Mouse (Mus musculus) forebrain, embryonic 16.5 days (tissue): Measurements from ENCODE around the gene Man2a1. TPM values are rescaled to one million over a fixed set of nuclear protein-coding genes. Genes with fewer than 3 reads are reported as not detected.

ENCODE experiments used
- ATAC-seq: fragments of 200-750 bp; cut with Nextera tagmentation; 2 replicates; pipeline ENCODE4 v1.8.0; 2017; ENCODE audit warnings: mild to moderate bottlenecking, moderate library complexity
- H3K27ac ChIP-seq: fragments of 300-500 bp; sonication (generic); 2 replicates; pipeline ENCODE4 v1.5.1; 2014; ENCODE audit warnings: low read length, control low read depth
- H3K27me3 ChIP-seq: fragments of 300-500 bp; sonication (generic); replicated peaks from 2 replicates; pipeline ENCODE4 v1.6.1; 2014; ENCODE audit warnings: low read length; ENCODE audit not compliant: control insufficient read depth, insufficient read depth
- H3K36me3 ChIP-seq: fragments of 300-500 bp; sonication (generic); 2 replicates; pipeline ENCODE4 v1.6.1; 2014; ENCODE audit not compliant: control insufficient read depth, insufficient read depth
- H3K4me1 ChIP-seq: fragments of 300-500 bp; sonication (generic); replicated peaks from 2 replicates; pipeline ENCODE4 v1.6.1; 2014; ENCODE audit warnings: low read length; ENCODE audit not compliant: control insufficient read depth, insufficient read depth
- H3K4me2 ChIP-seq: fragments of 300-500 bp; sonication (generic); 2 replicates; pipeline ENCODE4 v1.6.1; 2014; ENCODE audit warnings: mild to moderate bottlenecking, low read length, control low read depth
- H3K4me3 ChIP-seq: fragments of 300-500 bp; sonication (generic); replicated peaks from 2 replicates; pipeline ENCODE4 v1.5.1; 2014; ENCODE audit warnings: mild to moderate bottlenecking, low read length, control low read depth
- H3K9ac ChIP-seq: fragments of 300-500 bp; sonication (generic); replicated peaks from 2 replicates; pipeline ENCODE4 v1.6.1; 2014; ENCODE audit warnings: low read depth, low read length, control low read depth
- H3K9me3 ChIP-seq: fragments of 300-500 bp; sonication (generic); 2 replicates; pipeline ENCODE4 v1.6.1; 2016; ENCODE audit warnings: low read length; ENCODE audit not compliant: control insufficient read depth
- WGBS: fragments of 180-500 bp; shearing (Covaris S2); extraction: QIAGEN DNeasy Blood & Tissue Kit; methylation state at CpG from one replicate; pipeline ENCODE4 v1.1.7; 2014; 5-methylcytosine and 5-hydroxymethylcytosine counted together
- polyA plus RNA-seq: library from polyadenylated mRNA; unstranded; fragments of >200 nt; fragmentation: Nextera tagmentation; extraction: Ambion mirVana; gene quantifications from 2 replicates; pipeline ENCODE4 v1.2.1, GENCODE M21; 2015

The Man2a1 gene
- polyA plus RNA-seq, 1 experiment from 2014 or later, result 4.4 TPM

GRCm38 (mm10) chr17:64765286-64765685, 164.8 kb downstream of the Man2a1 start:
- Histone ChIP-seq H3K9me3 (no peaks in the 10 kb centered on the region), H3K4me2 (no peak overlapping the region), H3K27ac (no peak overlapping the region), H3K4me1 (no peaks in the 10 kb centered on the region), H3K9ac (no peak overlapping the region), H3K4me3 (no peak overlapping the region), H3K36me3 (no peaks in the 10 kb centered on the region), H3K27me3 (no peaks in the 10 kb centered on the region)
- WGBS, result 69% methylated on average over 9 of the region's 9 CpGs
- ATAC-seq, result no peak

DNA sequence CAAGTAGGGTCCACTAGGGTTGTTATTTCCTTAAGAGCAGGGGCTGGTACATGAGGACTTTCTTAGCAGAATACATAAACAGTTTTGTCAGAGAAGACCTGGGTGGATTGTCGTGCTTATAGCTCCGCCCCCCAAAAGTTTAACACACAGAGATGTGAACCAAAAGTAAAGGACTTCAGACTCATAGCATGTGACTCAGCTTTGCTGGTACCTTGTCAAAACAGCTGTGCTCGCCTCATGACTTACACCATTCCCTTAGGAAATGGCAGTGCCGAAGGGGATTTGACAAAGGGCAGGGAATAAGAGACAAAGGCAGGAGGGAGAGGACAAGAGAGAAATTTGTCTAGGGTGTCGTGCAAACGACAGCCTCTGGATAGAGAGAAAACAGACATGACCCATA, 166.0 kb downstream of the Man2a1 start:
- Histone ChIP-seq H3K27me3 (no peaks in the 10 kb centered on the region), H3K36me3 (no peaks in the 10 kb centered on the region), H3K9me3 (no peaks in the 10 kb centered on the region), H3K9ac (no peak overlapping the region), H3K4me3 (no peak overlapping the region), H3K27ac (no peak overlapping the region), H3K4me1 (no peaks in the 10 kb centered on the region), H3K4me2 (no peak overlapping the region)
- WGBS, result 70% methylated on average over 6 of the region's 6 CpGs
- ATAC-seq, result no peak

DNA sequence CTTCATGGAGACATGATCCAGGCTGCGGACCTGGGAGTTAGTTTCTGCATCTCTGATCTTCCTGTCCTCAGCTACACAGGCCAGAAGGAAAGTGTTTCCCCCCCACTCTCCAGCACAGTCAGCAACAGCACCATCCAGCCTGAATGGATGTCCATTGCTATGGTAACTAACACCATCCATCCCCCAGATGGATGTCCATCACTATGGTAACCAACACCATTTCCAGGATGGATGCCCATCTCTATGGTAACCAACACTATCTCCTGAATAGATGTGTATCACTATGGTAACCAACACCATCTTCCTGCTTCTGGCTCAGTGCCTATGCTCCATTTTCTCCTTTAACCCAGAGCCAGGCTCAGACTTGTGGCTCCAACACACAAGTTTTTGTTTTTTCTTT, 169.7 kb downstream of the Man2a1 start:
- no peaks in the 10 kb centered on the region for H3K36me3 ChIP-seq
- ATAC-seq, result peak; percentile 75
- H3K27ac ChIP-seq, result no peak overlapping the region
- H3K9me3 ChIP-seq, result no peaks in the 10 kb centered on the region
- no peak overlapping the region for H3K9ac ChIP-seq
- no peak overlapping the region for H3K4me3 ChIP-seq
- 83% methylated on average over 1 of the region's 1 CpGs for WGBS
- H3K4me1 ChIP-seq, result no peaks in the 10 kb centered on the region
- no peaks in the 10 kb centered on the region for H3K27me3 ChIP-seq
- H3K4me2 ChIP-seq, result no peak overlapping the region

- H3K9me3 ChIP-seq, result no peaks in the 10 kb centered on the region
- no peak overlapping the region for H3K4me2 ChIP-seq
- no peaks in the 10 kb centered on the region for H3K4me1 ChIP-seq
- no peaks in the 10 kb centered on the region for H3K36me3 ChIP-seq
- H3K27me3 ChIP-seq, result no peaks in the 10 kb centered on the region
- ATAC-seq, result no peak
- H3K4me3 ChIP-seq, result no peak overlapping the region
- no peak overlapping the region for H3K27ac ChIP-seq
- no peak overlapping the region for H3K9ac ChIP-seq
Measured at GRCm38 (mm10) chr17:64772611-64773010, 172.1 kb downstream of the Man2a1 start.

- Histone ChIP-seq H3K9me3 (no peaks in the 10 kb centered on the region), H3K4me3 (no peak overlapping the region), H3K9ac (no peak overlapping the region), H3K27ac (no peak overlapping the region), H3K4me1 (no peaks in the 10 kb centered on the region), H3K36me3 (no peaks in the 10 kb centered on the region), H3K27me3 (no peaks in the 10 kb centered on the region), H3K4me2 (no peak overlapping the region)
- no peak for ATAC-seq
- 92% methylated on average over 5 of the region's 5 CpGs for WGBS
Measured at GRCm38 (mm10) chr17:64774218-64774617, 173.7 kb downstream of the Man2a1 start.

- Histone ChIP-seq H3K27ac (no peak overlapping the region), H3K36me3 (no peaks in the 10 kb centered on the region), H3K9me3 (no peaks in the 10 kb centered on the region), H3K27me3 (no peaks in the 10 kb centered on the region), H3K4me1 (no peaks in the 10 kb centered on the region), H3K4me3 (no peak overlapping the region), H3K9ac (no peak overlapping the region), H3K4me2 (no peak overlapping the region)
- no peak for ATAC-seq
- WGBS, result 57% methylated on average over 3 of the region's 3 CpGs
Measured at GRCm38 (mm10) chr17:64778300-64778699, 177.8 kb downstream of the Man2a1 start.

DNA sequence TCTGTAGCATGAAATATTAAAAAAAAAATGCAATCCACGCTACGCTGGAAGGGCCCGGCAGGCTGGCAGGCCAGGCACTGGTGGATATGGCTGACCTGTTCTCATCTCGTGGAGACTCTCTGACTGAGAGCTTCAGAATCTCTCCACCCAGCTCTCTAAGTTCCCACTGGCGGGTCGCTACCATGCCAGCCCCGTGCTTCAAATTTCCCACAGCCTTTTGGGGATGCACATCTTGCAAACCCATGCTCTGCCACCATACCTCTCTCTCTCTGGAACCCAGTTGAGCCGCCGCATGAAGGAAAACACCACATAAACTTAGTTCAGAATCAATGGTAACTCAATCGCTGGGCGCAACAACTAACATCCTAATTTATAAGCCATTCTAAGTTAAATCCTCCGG, 178.2 kb downstream of the Man2a1 start:
- Histone ChIP-seq H3K4me3 (no peak overlapping the region), H3K4me1 (no peaks in the 10 kb centered on the region), H3K9ac (no peak overlapping the region), H3K36me3 (no peaks in the 10 kb centered on the region), H3K4me2 (no peak overlapping the region), H3K27ac (no peak overlapping the region), H3K9me3 (no peaks in the 10 kb centered on the region), H3K27me3 (no peaks in the 10 kb centered on the region)
- WGBS, result 94% methylated on average over 12 of the region's 12 CpGs
- no peak for ATAC-seq

DNA sequence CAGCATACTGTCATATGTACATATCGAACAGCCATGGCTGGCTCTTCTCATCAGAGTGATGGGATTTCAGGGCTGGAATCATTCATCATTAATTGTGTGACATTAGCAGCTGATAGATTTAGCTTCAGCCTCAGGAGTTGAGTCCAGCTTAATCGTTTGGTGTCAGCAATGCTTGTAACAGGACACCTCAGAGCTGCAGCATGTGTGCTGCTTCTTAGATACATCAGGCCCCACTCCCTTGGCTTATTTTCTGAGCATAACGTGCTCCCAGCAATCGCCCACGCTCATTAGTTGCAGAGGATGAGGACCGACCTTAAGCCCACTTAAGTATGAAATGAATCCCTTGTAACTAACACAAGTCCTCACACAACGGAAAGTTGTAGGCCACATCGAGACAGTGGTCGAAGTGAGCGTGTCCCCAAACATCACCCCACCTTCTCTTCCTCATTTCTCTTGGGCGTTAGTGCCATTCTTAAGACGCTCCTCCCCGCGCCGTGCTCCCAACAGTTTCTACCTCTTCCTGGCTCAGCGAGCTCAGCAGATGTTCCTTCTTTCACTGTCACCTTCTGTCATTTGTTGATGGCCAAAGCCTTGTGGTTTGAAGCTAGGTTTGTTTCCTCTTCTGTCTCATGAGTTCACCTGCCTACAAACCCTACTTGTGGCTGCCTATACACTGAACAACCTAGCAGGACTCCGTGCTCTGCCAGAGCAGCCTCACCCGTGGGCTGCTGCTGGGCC, 180.4 kb downstream of the Man2a1 start:
- no peak for ATAC-seq

GRCm38 (mm10) chr17:64782307-64782706, 181.8 kb downstream of the Man2a1 start:
- Histone ChIP-seq H3K9me3 (no peaks in the 10 kb centered on the region), H3K27me3 (no peaks in the 10 kb centered on the region), H3K9ac (no peak overlapping the region), H3K36me3 (no peaks in the 10 kb centered on the region), H3K4me2 (no peak overlapping the region), H3K27ac (no peak overlapping the region), H3K4me3 (no peak overlapping the region), H3K4me1 (peaks cover 5% of the 10 kb centered on the region; the same call in 1 of the 2 replicates)
- no peak for ATAC-seq
- 80% methylated on average over 3 of the region's 3 CpGs for WGBS

More for the DNA sequence above, 180.4 kb downstream of the Man2a1 start:
- H3K4me1 ChIP-seq, result no peaks in the 10 kb centered on the region
- WGBS, result 85% methylated on average over 18 of the region's 18 CpGs
- H3K9ac ChIP-seq, result no peak overlapping the region
- no peak overlapping the region for H3K27ac ChIP-seq
- H3K4me3 ChIP-seq, result no peak overlapping the region
- no peaks in the 10 kb centered on the region for H3K9me3 ChIP-seq
- H3K4me2 ChIP-seq, result no peak overlapping the region
- no peaks in the 10 kb centered on the region for H3K27me3 ChIP-seq
- H3K36me3 ChIP-seq, result no peaks in the 10 kb centered on the region

DNA sequence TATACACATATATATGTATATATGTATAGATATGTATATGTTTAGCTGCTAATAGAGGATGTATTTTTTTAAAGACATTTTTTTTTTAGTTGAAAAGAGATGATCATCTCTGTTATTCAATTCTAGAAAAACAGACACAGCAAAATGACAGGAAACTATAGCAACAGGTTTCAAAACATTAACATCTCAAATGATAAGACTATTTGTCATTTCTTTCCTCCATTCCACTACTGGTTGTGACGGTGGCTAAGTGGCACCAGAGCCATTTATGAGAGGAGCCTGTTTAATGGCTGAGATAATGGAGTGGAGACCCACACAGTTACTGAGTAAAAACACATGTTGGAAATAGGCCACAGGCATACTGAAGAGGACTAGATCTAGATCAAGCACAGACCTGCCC, 185.4 kb downstream of the Man2a1 start:
- no peaks in the 10 kb centered on the region for H3K9me3 ChIP-seq
- H3K36me3 ChIP-seq, result no peaks in the 10 kb centered on the region
- 35% methylated on average over 1 of the region's 1 CpGs for WGBS
- no peak overlapping the region for H3K4me3 ChIP-seq
- no peak for ATAC-seq
- H3K4me2 ChIP-seq, result no peak overlapping the region
- no peaks in the 10 kb centered on the region for H3K27me3 ChIP-seq
- H3K4me1 ChIP-seq, result peaks cover 5% of the 10 kb centered on the region; the same call in 1 of the 2 replicates
- H3K27ac ChIP-seq, result no peak overlapping the region
- H3K9ac ChIP-seq, result no peak overlapping the region
